Mouse (Mus musculus): Measurements from ENCODE around the gene Zyx. TPM values are rescaled to one million over a fixed set of nuclear protein-coding genes. Genes with fewer than 3 reads are reported as not detected.
A peak's percentile ranks its signal among the peaks of the same experiment; 100 is the strongest.

The Zyx gene
- total RNA-seq (2017) = 34.5 and 48.0 TPM in 2 replicates

- ATAC-seq (replicated peaks; ENCODE audit: low read depth, poor library complexity, severe bottlenecking) = peak; percentile 64
Observed at GRCm38 (mm10) chr6:42349426-42350020, at the start of gene Zyx. Gene Zyx, plus strand, starts transcription at chr6:42349630.

- peak; percentile 65 for ATAC-seq (replicated peaks; ENCODE audit: low read depth, poor library complexity, severe bottlenecking)
Observed at GRCm38 (mm10) chr6:42309816-42310378, 39.5 kb upstream of the Zyx start.

- ATAC-seq (replicated peaks; ENCODE audit: low read depth, poor library complexity, severe bottlenecking) = peak; percentile 87
Observed at GRCm38 (mm10) chr6:42310427-42311053, 38.9 kb upstream of the Zyx start.

GRCm38 (mm10) chr6:42318293-42318692 is 31.1 kb upstream of the Zyx start:
- no peak for ATAC-seq (replicated peaks; ENCODE audit: low read depth, poor library complexity, severe bottlenecking)

- no peak for ATAC-seq (replicated peaks; ENCODE audit: low read depth, poor library complexity, severe bottlenecking)
Observed at GRCm38 (mm10) chr6:42323371-42324066, 25.9 kb upstream of the Zyx start.

GRCm38 (mm10) chr6:42324067-42324481 is 25.4 kb upstream of the Zyx start:
- ATAC-seq (replicated peaks; ENCODE audit: low read depth, poor library complexity, severe bottlenecking) = 0 out of 2 replicates have a peak, but pooled peaks have one; percentile 17

- 0 out of 2 replicates have a peak, but pooled peaks have one; percentile 3 for ATAC-seq (replicated peaks; ENCODE audit: low read depth, poor library complexity, severe bottlenecking)
Observed at GRCm38 (mm10) chr6:42324482-42325267, 24.8 kb upstream of the Zyx start, which contains the start of gene Fam131b. Gene Fam131b, minus strand, starts transcription at chr6:42324643.

GRCm38 (mm10) chr6:42325268-42325609 is 24.2 kb upstream of the Zyx start:
- peak; percentile 84 for ATAC-seq (replicated peaks; ENCODE audit: low read depth, poor library complexity, severe bottlenecking)

- no peak for ATAC-seq (replicated peaks; ENCODE audit: low read depth, poor library complexity, severe bottlenecking)
Observed at GRCm38 (mm10) chr6:42326509-42326908, 22.9 kb upstream of the Zyx start.

- ATAC-seq (replicated peaks; ENCODE audit: low read depth, poor library complexity, severe bottlenecking) = no peak
Observed at GRCm38 (mm10) chr6:42328757-42329156, 20.7 kb upstream of the Zyx start.

GRCm38 (mm10) chr6:42330216-42330615 is 19.2 kb upstream of the Zyx start:
- ATAC-seq (replicated peaks; ENCODE audit: low read depth, poor library complexity, severe bottlenecking) = no peak

- ATAC-seq (replicated peaks; ENCODE audit: low read depth, poor library complexity, severe bottlenecking) = no peak
Observed at GRCm38 (mm10) chr6:42330946-42331345, 18.5 kb upstream of the Zyx start.

- ATAC-seq (replicated peaks; ENCODE audit: low read depth, poor library complexity, severe bottlenecking) = no peak; the same call in 1 of the 2 replicates
Observed at GRCm38 (mm10) chr6:42339189-42339588, 10.2 kb upstream of the Zyx start.

GRCm38 (mm10) chr6:42339981-42340380 is 9.4 kb upstream of the Zyx start:
- ATAC-seq (replicated peaks; ENCODE audit: low read depth, poor library complexity, severe bottlenecking) = no peak

- ATAC-seq (replicated peaks; ENCODE audit: low read depth, poor library complexity, severe bottlenecking) = no peak
Observed at GRCm38 (mm10) chr6:42342171-42342570, 7.3 kb upstream of the Zyx start.

- peak; percentile 87 for ATAC-seq (replicated peaks; ENCODE audit: low read depth, poor library complexity, severe bottlenecking)
Observed at GRCm38 (mm10) chr6:42343361-42344120, 5.9 kb upstream of the Zyx start.

GRCm38 (mm10) chr6:42344255-42344654 is 5.2 kb upstream of the Zyx start:
- ATAC-seq (replicated peaks; ENCODE audit: low read depth, poor library complexity, severe bottlenecking) = peak; percentile 43

GRCm38 (mm10) chr6:42348281-42349005 is 987 bp upstream of the Zyx start:
- no peak for ATAC-seq (replicated peaks; ENCODE audit: low read depth, poor library complexity, severe bottlenecking)

- peak; percentile 27 for ATAC-seq (replicated peaks; ENCODE audit: low read depth, poor library complexity, severe bottlenecking)
Observed at GRCm38 (mm10) chr6:42349006-42349425, 414 bp upstream of the Zyx start.
